Mouse (Mus musculus): ENCODE data around the gene Tmtc1. TPM values are rescaled to one million over a fixed set of nuclear protein-coding genes. Genes with fewer than 3 reads are reported as not detected.

Tmtc1 gene
- polyA plus RNA-seq (2015; fragmentation: Nextera tagmentation; extraction: Ambion mirVana): 2.2 and 2.4 TPM in 2 replicates

- H3K4me3 ChIP-seq (replicated peaks): peak within 1 kb of the TSS; percentile 67
- H3K4me1 ChIP-seq: peaks cover 13% of the 10 kb centered on the region; the same call in 1 of the 2 replicates
- H3K4me2 ChIP-seq: peak within 1 kb of the TSS; percentile 96
- under 1% methylated on average over 97 of the region's 99 CpGs for WGBS
- ATAC-seq (ENCODE audit: insufficient read depth, low FRiP score, low read depth): peak; percentile 82
- H3K9ac ChIP-seq: peak within 1 kb of the TSS; percentile 29; the same call in 1 of the 2 replicates
- no peaks in the 10 kb centered on the region for H3K36me3 ChIP-seq
- H3K9me3 ChIP-seq: no peaks in the 10 kb centered on the region
- H3K27me3 ChIP-seq (replicated peaks): peaks cover 23% of the 10 kb centered on the region
- no peak within 1 kb of the TSS for H3K27ac ChIP-seq
Observed at GRCm38 (mm10) chr6:148443726-148444701, at the start of gene Tmtc1. TSS of gene Tmtc1 (minus strand) at chr6:148444389.

GRCm38 (mm10) chr6:148491849-148492248, 47.7 kb upstream of the Tmtc1 start:
- no peaks in the 10 kb centered on the region for H3K4me1 ChIP-seq
- no peaks in the 10 kb centered on the region for H3K27me3 ChIP-seq (replicated peaks)
- no peaks in the 10 kb centered on the region for H3K9me3 ChIP-seq
- H3K4me2 ChIP-seq: no peak overlapping the region
- 86% methylated on average over 5 of the region's 5 CpGs for WGBS
- no peak for ATAC-seq (ENCODE audit: insufficient read depth, low FRiP score, low read depth)
- no peak overlapping the region for H3K27ac ChIP-seq
- no peak overlapping the region for H3K9ac ChIP-seq
- H3K36me3 ChIP-seq: no peaks in the 10 kb centered on the region
- no peak overlapping the region for H3K4me3 ChIP-seq (replicated peaks)

- no peaks in the 10 kb centered on the region for H3K9me3 ChIP-seq
- H3K4me2 ChIP-seq: no peak overlapping the region
- no peaks in the 10 kb centered on the region for H3K36me3 ChIP-seq
- no peak overlapping the region for H3K27ac ChIP-seq
- H3K4me3 ChIP-seq (replicated peaks): no peak overlapping the region
- no peak overlapping the region for H3K9ac ChIP-seq
- no peaks in the 10 kb centered on the region for H3K4me1 ChIP-seq
- H3K27me3 ChIP-seq (replicated peaks): no peaks in the 10 kb centered on the region
- ATAC-seq (ENCODE audit: insufficient read depth, low FRiP score, low read depth): no peak
- WGBS: 82% methylated on average over 3 of the region's 3 CpGs
Observed at GRCm38 (mm10) chr6:148486756-148487155, 42.6 kb upstream of the Tmtc1 start.

GRCm38 (mm10) chr6:148481894-148482293, 37.7 kb upstream of the Tmtc1 start:
- Histone ChIP-seq H3K36me3 (no peaks in the 10 kb centered on the region), H3K4me3 (replicated peaks) (no peak overlapping the region), H3K27me3 (replicated peaks) (no peaks in the 10 kb centered on the region), H3K9me3 (no peaks in the 10 kb centered on the region), H3K27ac (no peak overlapping the region), H3K9ac (no peak overlapping the region), H3K4me2 (no peak overlapping the region), H3K4me1 (no peaks in the 10 kb centered on the region)
- ATAC-seq (ENCODE audit: insufficient read depth, low FRiP score, low read depth): no peak

- Histone ChIP-seq H3K4me2 (no peak overlapping the region), H3K9ac (no peak overlapping the region), H3K27me3 (replicated peaks) (no peaks in the 10 kb centered on the region), H3K36me3 (no peaks in the 10 kb centered on the region), H3K4me3 (replicated peaks) (no peak overlapping the region), H3K9me3 (no peaks in the 10 kb centered on the region), H3K27ac (no peak overlapping the region), H3K4me1 (no peaks in the 10 kb centered on the region)
- ATAC-seq (ENCODE audit: insufficient read depth, low FRiP score, low read depth): no peak
- 67% methylated on average over 2 of the region's 2 CpGs for WGBS
Observed at GRCm38 (mm10) chr6:148479671-148480237, 35.6 kb upstream of the Tmtc1 start.

GRCm38 (mm10) chr6:148478350-148478749, 34.2 kb upstream of the Tmtc1 start:
- no peak overlapping the region for H3K27ac ChIP-seq
- no peaks in the 10 kb centered on the region for H3K9me3 ChIP-seq
- H3K27me3 ChIP-seq (replicated peaks): no peaks in the 10 kb centered on the region
- 65% methylated on average over 6 of the region's 6 CpGs for WGBS
- ATAC-seq (ENCODE audit: insufficient read depth, low FRiP score, low read depth): no peak
- H3K4me2 ChIP-seq: no peak overlapping the region
- H3K4me3 ChIP-seq (replicated peaks): no peak overlapping the region
- no peaks in the 10 kb centered on the region for H3K4me1 ChIP-seq
- no peaks in the 10 kb centered on the region for H3K36me3 ChIP-seq
- H3K9ac ChIP-seq: no peak overlapping the region

- no peaks in the 10 kb centered on the region for H3K9me3 ChIP-seq
- WGBS: 93% methylated on average over 3 of the region's 3 CpGs
Observed at GRCm38 (mm10) chr6:148472289-148472688, 28.1 kb upstream of the Tmtc1 start.

GRCm38 (mm10) chr6:148467924-148468389, 23.8 kb upstream of the Tmtc1 start:
- 45% methylated on average over 2 of the region's 2 CpGs for WGBS
- Histone ChIP-seq H3K36me3 (no peaks in the 10 kb centered on the region), H3K27ac (no peak overlapping the region), H3K27me3 (replicated peaks) (no peaks in the 10 kb centered on the region), H3K4me2 (no peak overlapping the region), H3K9me3 (no peaks in the 10 kb centered on the region), H3K9ac (no peak overlapping the region), H3K4me1 (no peaks in the 10 kb centered on the region), H3K4me3 (replicated peaks) (no peak overlapping the region)
- ATAC-seq (ENCODE audit: insufficient read depth, low FRiP score, low read depth): peak; percentile 27; the same call in 1 of the 2 replicates

More at GRCm38 (mm10) chr6:148472289-148472688, 28.1 kb upstream of the Tmtc1 start:
- no peaks in the 10 kb centered on the region for H3K36me3 ChIP-seq
- no peak overlapping the region for H3K27ac ChIP-seq
- no peaks in the 10 kb centered on the region for H3K27me3 ChIP-seq (replicated peaks)
- H3K4me3 ChIP-seq (replicated peaks): no peak overlapping the region
- H3K9ac ChIP-seq: no peak overlapping the region
- ATAC-seq (ENCODE audit: insufficient read depth, low FRiP score, low read depth): no peak
- no peaks in the 10 kb centered on the region for H3K4me1 ChIP-seq
- H3K4me2 ChIP-seq: no peak overlapping the region

- H3K4me3 ChIP-seq (replicated peaks): no peak overlapping the region
- H3K36me3 ChIP-seq: no peaks in the 10 kb centered on the region
- no peaks in the 10 kb centered on the region for H3K9me3 ChIP-seq
- 25% methylated on average over 3 of the region's 3 CpGs for WGBS
- H3K9ac ChIP-seq: no peak overlapping the region
- H3K27ac ChIP-seq: no peak overlapping the region
- H3K4me1 ChIP-seq: no peaks in the 10 kb centered on the region
- no peak for ATAC-seq (ENCODE audit: insufficient read depth, low FRiP score, low read depth)
- no peak overlapping the region for H3K4me2 ChIP-seq
- H3K27me3 ChIP-seq (replicated peaks): no peaks in the 10 kb centered on the region
Observed at GRCm38 (mm10) chr6:148467170-148467921, 23.2 kb upstream of the Tmtc1 start.

- H3K4me1 ChIP-seq: no peaks in the 10 kb centered on the region
- H3K4me2 ChIP-seq: no peak overlapping the region
- no peak overlapping the region for H3K4me3 ChIP-seq (replicated peaks)
- no peak overlapping the region for H3K9ac ChIP-seq
- H3K27me3 ChIP-seq (replicated peaks): no peaks in the 10 kb centered on the region
- no peak overlapping the region for H3K27ac ChIP-seq
- no peak for ATAC-seq (ENCODE audit: insufficient read depth, low FRiP score, low read depth)
- WGBS: 36% methylated on average over 3 of the region's 3 CpGs
- no peaks in the 10 kb centered on the region for H3K9me3 ChIP-seq
- no peaks in the 10 kb centered on the region for H3K36me3 ChIP-seq
Observed at GRCm38 (mm10) chr6:148459636-148460035, 15.4 kb upstream of the Tmtc1 start.

GRCm38 (mm10) chr6:148455470-148455869, 11.3 kb upstream of the Tmtc1 start:
- Histone ChIP-seq H3K36me3 (no peaks in the 10 kb centered on the region), H3K27ac (no peak overlapping the region), H3K9me3 (no peaks in the 10 kb centered on the region), H3K9ac (no peak overlapping the region), H3K27me3 (replicated peaks) (no peaks in the 10 kb centered on the region), H3K4me1 (no peaks in the 10 kb centered on the region), H3K4me2 (no peak overlapping the region), H3K4me3 (replicated peaks) (no peak overlapping the region)
- WGBS: 67% methylated on average over 4 of the region's 4 CpGs
- ATAC-seq (ENCODE audit: insufficient read depth, low FRiP score, low read depth): no peak
